Mouse (Mus musculus) olfactory bulb, adult 2 months (tissue): ENCODE measurements around the gene Pdcd4.
"Not testable (repeated sequence)": the region's sequence is repeated elsewhere in the genome, so short reads cannot be mapped to it uniquely, and the experiment has no call there.

Experiments
- CTCF ChIP-seq: fragments of 200-500 bp; IDR thresholded peaks from 2 replicates; pipeline ENCODE4 v1.5.1; 2012; ENCODE audit warnings: low read depth, mild to moderate bottlenecking, low read length, moderate library complexity; ENCODE audit not compliant: insufficient read depth
- POLR2A ChIP-seq: fragments of 200-500 bp; IDR thresholded peaks from 2 replicates; pipeline ENCODE4 v1.6.1; 2012; ENCODE audit warnings: mild to moderate bottlenecking, low read depth, low read length, moderate library complexity; ENCODE audit not compliant: insufficient read depth

- not testable (repeated sequence) for TF ChIP-seq POLR2A, CTCF
Observed at GRCm38 (mm10) chr19:53906703-53907070, 14.7 kb downstream of the Pdcd4 start.
